Mouse (Mus musculus): ENCODE data around the gene Ppm1g.

- no peak for TF ChIP-seq POLR2A (IDR thresholded peaks at IDR 0.05; ENCODE audit: insufficient read length, low read depth)
- TF ChIP-seq MAX (IDR thresholded peaks at IDR 0.05; ENCODE audit: low read depth), result no peak
- no peak for TF ChIP-seq TCF12 (IDR thresholded peaks at IDR 0.05; ENCODE audit: insufficient read depth, poor library complexity, severe bottlenecking)
- no peak for TF ChIP-seq POLR2AphosphoS2 (IDR thresholded peaks at IDR 0.05; ENCODE audit: insufficient read length, low read depth)
- no peak for TF ChIP-seq TCF3 (IDR thresholded peaks at IDR 0.05; ENCODE audit: insufficient read length, low read depth)
Measured at GRCm38 (mm10) chr5:31254452-31254851, 34.0 kb upstream of the Ppm1g start.

All from myocyte (in vitro differentiated cells).